Mouse (Mus musculus) kidney, postnatal 0 days (tissue): Measurements from ENCODE around the gene Crabp2. TPM values are rescaled to one million over a fixed set of nuclear protein-coding genes. Genes with fewer than 3 reads are reported as not detected.
A peak's percentile ranks its signal among the peaks of the same experiment; 100 is the strongest.
"Not testable (repeated sequence)": the region's sequence is repeated elsewhere in the genome, so short reads cannot be mapped to it uniquely, and the experiment has no call there.

ENCODE experiments used
- ATAC-seq: fragments of 200-750 bp; cut with Nextera tagmentation; replicated peaks from 2 replicates; pipeline ENCODE4 v1.8.0; 2017; ENCODE audit warnings: low read depth, moderate number of reproducible peaks, moderate TSS enrichment, moderate library complexity; ENCODE audit not compliant: low FRiP score
- DNase-seq: peaks from one replicate; pipeline ENCODE4 v3.0.0-alpha.2; 2016; ENCODE audit warnings: low spot score
- H3K27ac ChIP-seq: fragments of 300-500 bp; sonication (generic); 2 replicates; pipeline ENCODE4 v1.5.1; 2014; ENCODE audit warnings: mild to moderate bottlenecking
- H3K27me3 ChIP-seq: fragments of 300-500 bp; sonication (generic); 2 replicates; pipeline ENCODE4 v1.6.1; 2014; ENCODE audit warnings: low read length, mixed read lengths; ENCODE audit not compliant: insufficient read depth
- H3K36me3 ChIP-seq: fragments of 300-500 bp; sonication (generic); 2 replicates; pipeline ENCODE4 v1.6.1; 2014; ENCODE audit warnings: low read length, mixed read lengths; ENCODE audit not compliant: insufficient read depth
- H3K4me1 ChIP-seq: fragments of 300-500 bp; sonication (generic); replicated peaks from 2 replicates; pipeline ENCODE4 v1.6.1; 2014; ENCODE audit warnings: antibody characterized with exemption, low read length, mixed read lengths; ENCODE audit not compliant: insufficient read depth
- H3K4me2 ChIP-seq: fragments of 300-500 bp; sonication (generic); 2 replicates; pipeline ENCODE4 v1.6.1; 2014; ENCODE audit warnings: mild to moderate bottlenecking, low read length, moderate library complexity, mixed read lengths
- H3K4me3 ChIP-seq: fragments of 300-500 bp; sonication (generic); replicated peaks from 2 replicates; pipeline ENCODE4 v1.5.1; 2014; ENCODE audit warnings: low read depth, low read length
- H3K9ac ChIP-seq: fragments of 300-500 bp; sonication (generic); 2 replicates; pipeline ENCODE4 v1.6.1; 2014; ENCODE audit warnings: low read depth, low read length
- H3K9me3 ChIP-seq: fragments of 300-500 bp; sonication (generic); replicated peaks from 2 replicates; pipeline ENCODE4 v1.6.1; 2016; ENCODE audit warnings: low read length, inconsistent platforms, mixed read lengths
- CTCF ChIP-seq: IDR thresholded peaks from 2 replicates; pipeline ENCODE4 v1.5.1; 2016; ENCODE audit warnings: antibody characterized with exemption, low read depth, mild to moderate bottlenecking, moderate library complexity
- WGBS: fragments of 180-500 bp; shearing (Covaris S2); extraction: QIAGEN DNeasy Blood & Tissue Kit; methylation state at CpG from one replicate; pipeline ENCODE4 v1.1.7; 2014; 5-methylcytosine and 5-hydroxymethylcytosine counted together
- polyA plus RNA-seq: library from polyadenylated mRNA; unstranded; fragments of >200 nt; fragmentation: Nextera tagmentation; extraction: Ambion mirVana; gene quantifications from 2 replicates; pipeline ENCODE4 v1.2.1, GENCODE M21; 2015

Crabp2 gene
- polyA plus RNA-seq, result 20.1 and 20.9 TPM in 2 replicates

GRCm38 (mm10) chr3:87948378-87949265 lies at the start of gene Crabp2:
Gene Crabp2 (plus strand): TSS chr3:87948666.
- ATAC-seq, result no peak
- DNase-seq, result peak; percentile 34
- Histone ChIP-seq H3K4me2 (peak within 1 kb of the TSS; percentile 64), H3K27ac (no peak within 1 kb of the TSS), H3K36me3 (no peaks in the 10 kb centered on the region), H3K4me3 (peak within 1 kb of the TSS; percentile 16), H3K27me3 (no peaks in the 10 kb centered on the region), H3K9me3 (no peaks in the 10 kb centered on the region), H3K4me1 (peaks cover 32% of the 10 kb centered on the region), H3K9ac (0 out of 2 replicates have a peak within 1 kb of the TSS, but pooled peaks have one; percentile 18)
- 2% methylated on average over 35 of the region's 35 CpGs for WGBS
- TF ChIP-seq CTCF, result no peak

GRCm38 (mm10) chr3:87899266-87899665 lies 49.2 kb upstream of the Crabp2 start:
- H3K9me3 ChIP-seq, result no peaks in the 10 kb centered on the region
- no peak overlapping the region for H3K27ac ChIP-seq
- no peak overlapping the region for H3K4me2 ChIP-seq
- no peaks in the 10 kb centered on the region for H3K27me3 ChIP-seq
- no peak for ATAC-seq
- DNase-seq, result no peak
- no peaks in the 10 kb centered on the region for H3K36me3 ChIP-seq
- H3K9ac ChIP-seq, result no peak overlapping the region
- no peak for TF ChIP-seq CTCF
- H3K4me1 ChIP-seq, result no peaks in the 10 kb centered on the region
- 62% methylated on average over 3 of the region's 3 CpGs for WGBS
- no peak overlapping the region for H3K4me3 ChIP-seq

GRCm38 (mm10) chr3:87899776-87900175 lies 48.7 kb upstream of the Crabp2 start:
- no peaks in the 10 kb centered on the region for H3K36me3 ChIP-seq
- H3K27me3 ChIP-seq, result no peaks in the 10 kb centered on the region
- no peak overlapping the region for H3K9ac ChIP-seq
- no peaks in the 10 kb centered on the region for H3K4me1 ChIP-seq
- no peak for DNase-seq
- H3K27ac ChIP-seq, result no peak overlapping the region
- WGBS, result 73% methylated on average over 3 of the region's 3 CpGs
- H3K9me3 ChIP-seq, result no peaks in the 10 kb centered on the region
- ATAC-seq, result no peak
- no peak overlapping the region for H3K4me2 ChIP-seq
- TF ChIP-seq CTCF, result no peak
- H3K4me3 ChIP-seq, result no peak overlapping the region

- ATAC-seq (no peak), DNase-seq (no peak)
- H3K9me3 ChIP-seq, result no peaks in the 10 kb centered on the region
- TF ChIP-seq CTCF, result no peak
- no peaks in the 10 kb centered on the region for H3K36me3 ChIP-seq
- H3K27me3 ChIP-seq, result no peaks in the 10 kb centered on the region
- no peak overlapping the region for H3K4me3 ChIP-seq
- no peak overlapping the region for H3K9ac ChIP-seq
- H3K4me2 ChIP-seq, result no peak overlapping the region
- H3K4me1 ChIP-seq, result no peaks in the 10 kb centered on the region
- 32% methylated on average over 1 of the region's 1 CpGs for WGBS
- no peak overlapping the region for H3K27ac ChIP-seq
Observed at GRCm38 (mm10) chr3:87901036-87901624, 47.3 kb upstream of the Crabp2 start.

GRCm38 (mm10) chr3:87901959-87902358 lies 46.5 kb upstream of the Crabp2 start:
- H3K9ac ChIP-seq, ATAC-seq, H3K27me3 ChIP-seq, H3K4me1 ChIP-seq, H3K36me3 ChIP-seq, H3K4me2 ChIP-seq, DNase-seq, H3K9me3 ChIP-seq, H3K4me3 ChIP-seq, H3K27ac ChIP-seq: not testable (repeated sequence)
- WGBS, result 81% methylated on average over 6 of the region's 6 CpGs

GRCm38 (mm10) chr3:87903821-87904220 lies 44.6 kb upstream of the Crabp2 start:
- Histone ChIP-seq H3K4me2 (no peak overlapping the region), H3K9me3 (no peaks in the 10 kb centered on the region), H3K4me1 (peaks cover 14% of the 10 kb centered on the region), H3K27me3 (no peaks in the 10 kb centered on the region), H3K36me3 (no peaks in the 10 kb centered on the region), H3K4me3 (no peak overlapping the region), H3K27ac (no peak overlapping the region), H3K9ac (no peak overlapping the region)
- TF ChIP-seq CTCF, result no peak
- DNase-seq, result peak; percentile 68
- ATAC-seq, result no peak
- 32% methylated on average over 5 of the region's 5 CpGs for WGBS
